Mouse (Mus musculus) C2C12 (cell line): ENCODE measurements around the gene Rab3ip. TPM values are rescaled to one million over a fixed set of nuclear protein-coding genes. Genes with fewer than 3 reads are reported as not detected.

Source experiments
- H3K27me3 ChIP-seq: one replicate; pipeline ENCODE4 v1.6.1; 2011; ENCODE audit not compliant: control insufficient read depth, insufficient read depth, insufficient read length
- H3K36me3 ChIP-seq: one replicate; pipeline ENCODE4 v1.6.1; 2011; ENCODE audit not compliant: control insufficient read depth, insufficient read depth
- H3K4me3 ChIP-seq: one replicate; pipeline ENCODE4 v1.5.1; 2011; ENCODE audit warnings: mild to moderate bottlenecking, control low read depth; ENCODE audit not compliant: poor library complexity, insufficient read depth, severe bottlenecking
- H3K79me2 ChIP-seq: one replicate; pipeline ENCODE4 v1.6.1; 2011; ENCODE audit not compliant: control insufficient read depth, insufficient read depth
- H3K79me3 ChIP-seq: one replicate; pipeline ENCODE4 v1.6.1; 2011; ENCODE audit warnings: low read depth, control low read depth
- H3ac ChIP-seq: one replicate; pipeline ENCODE3; 2011; ENCODE audit warnings: low read depth; ENCODE audit not compliant: control insufficient read depth, insufficient read length
- CEBPB ChIP-seq: IDR thresholded peaks from one replicate; pipeline ENCODE4 v1.6.1; 2011; ENCODE audit warnings: low read depth, mild to moderate bottlenecking, control low read depth, moderate library complexity
- CTCF ChIP-seq: IDR thresholded peaks from one replicate; pipeline ENCODE4 v1.5.1; 2011; ENCODE audit not compliant: control insufficient read depth, insufficient read depth, insufficient read length
- FOSL1 ChIP-seq: IDR thresholded peaks from one replicate; pipeline ENCODE4 v1.8.0; 2011; ENCODE audit warnings: mild to moderate bottlenecking, low read length; ENCODE audit not compliant: poor library complexity, insufficient read depth, severe bottlenecking
- MAX ChIP-seq: IDR thresholded peaks from one replicate; pipeline ENCODE4 v1.6.1; 2011; ENCODE audit warnings: mild to moderate bottlenecking, control low read depth
- MYOD1 ChIP-seq: IDR thresholded peaks from one replicate; pipeline ENCODE4 v1.6.1; 2011; ENCODE audit warnings: low read depth; ENCODE audit not compliant: control insufficient read depth, insufficient read length
- MYOG ChIP-seq: IDR thresholded peaks from one replicate; pipeline ENCODE4 v1.6.1; 2011; ENCODE audit not compliant: control insufficient read depth, insufficient read length; ENCODE audit errors: extremely low read depth
- USF1 ChIP-seq: IDR thresholded peaks from one replicate; pipeline ENCODE4 v1.6.1; 2011; ENCODE audit warnings: low read depth, mild to moderate bottlenecking, control low read depth, moderate library complexity
- long read RNA-seq, 2 experiments: library from polyadenylated mRNA; unstranded; transcript quantifications; one replicate each; pipeline ENCODE4 v2.0.0; 2019 to 2020
- polyA plus RNA-seq: library from polyadenylated mRNA; unstranded; fragments of >200 nt; fragmentation: generic; extraction: Trizol; gene quantifications from one replicate; pipeline ENCODE4 v1.2.1, GENCODE M21; 2012; ENCODE audit warnings: missing spikeins

Gene Rab3ip
- 29.8 TPM for polyA plus RNA-seq
- long read RNA-seq, experiment 1, transcript Rab3ip-203 (11 exons, 1,844 nt), result major isoform, 35 of 49 reads
- long read RNA-seq, experiment 1, partial matches to known transcripts, result 4 of 49 reads
- long read RNA-seq, experiment 1, other reads (novel, unspliced or antisense), result 7 of 49 reads
- long read RNA-seq, experiment 2, transcript Rab3ip-201 (10 exons, 2,690 nt), result minor isoform, 14 of 372 reads
- long read RNA-seq, experiment 2, transcript Rab3ip-203 (11 exons, 1,844 nt), result major isoform, 291 of 372 reads
- long read RNA-seq, experiment 2, partial matches to known transcripts, result 10 of 372 reads
- long read RNA-seq, experiment 2, other reads (novel, unspliced or antisense), result 57 of 372 reads

- Histone ChIP-seq H3K36me3 (no peaks in the 10 kb centered on the region), H3K27me3 (no peaks in the 10 kb centered on the region), H3K79me2 (peaks cover 47% of the 10 kb centered on the region), H3K4me3 (peak within 1 kb of the TSS; percentile 60), H3K79me3 (peaks cover 12% of the 10 kb centered on the region), H3ac (peak within 1 kb of the TSS; percentile 72)
- TF ChIP-seq CTCF (peak; percentile 96), FOSL1 (no peak), MYOG (no peak), CEBPB (no peak), MAX (peak; percentile 56), USF1 (no peak), MYOD1 (no peak)
Measured at GRCm38 (mm10) chr10:116950009-116950769, at the start of gene Rab3ip. TSS of gene Rab3ip (minus strand) at chr10:116950769.

DNA sequence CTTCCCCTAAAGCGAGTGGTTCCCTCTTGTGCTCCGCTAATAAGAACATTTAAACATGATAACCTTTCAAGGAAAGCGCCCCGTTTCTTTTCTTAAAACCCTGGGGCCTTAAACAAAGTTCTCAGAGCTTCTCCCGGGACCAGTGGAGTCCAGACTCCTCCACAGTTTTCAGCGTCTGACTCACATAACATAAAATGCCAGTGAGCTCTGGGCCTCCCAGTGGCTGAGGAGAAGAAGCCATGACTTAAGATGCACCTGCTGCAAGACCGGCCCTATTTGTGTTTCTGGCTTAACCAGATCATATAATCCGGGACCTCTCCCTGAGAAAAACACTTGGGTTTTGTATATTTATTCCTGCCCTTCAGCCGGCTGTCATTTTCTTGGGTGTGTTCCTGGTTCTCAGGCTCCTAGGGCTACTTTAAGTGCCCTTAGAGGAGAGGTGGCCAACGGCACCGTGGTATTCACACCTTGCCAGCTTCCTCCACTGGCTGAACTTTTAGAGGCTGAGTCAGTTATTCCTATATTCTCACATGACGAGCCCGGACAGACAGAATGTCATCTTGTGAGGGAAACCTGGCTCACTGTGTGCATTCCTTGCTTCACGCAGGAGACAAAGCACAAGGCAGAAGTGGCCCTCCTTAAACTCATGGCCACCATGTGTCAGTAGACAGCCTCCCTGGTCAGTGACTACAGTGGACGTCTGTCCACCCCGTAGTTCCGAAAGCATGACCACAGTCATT, 48.3 kb upstream of the Rab3ip start:
- Histone ChIP-seq H3ac (no peak overlapping the region), H3K79me2 (no peaks in the 10 kb centered on the region), H3K27me3 (no peaks in the 10 kb centered on the region), H3K4me3 (no peak overlapping the region), H3K79me3 (no peaks in the 10 kb centered on the region), H3K36me3 (no peaks in the 10 kb centered on the region)
- no peak for TF ChIP-seq MYOD1
- TF ChIP-seq MYOG, result no peak
- no peak for TF ChIP-seq FOSL1
- no peak for TF ChIP-seq MAX
- TF ChIP-seq USF1, result no peak
- no peak for TF ChIP-seq CTCF
- no peak for TF ChIP-seq CEBPB

DNA sequence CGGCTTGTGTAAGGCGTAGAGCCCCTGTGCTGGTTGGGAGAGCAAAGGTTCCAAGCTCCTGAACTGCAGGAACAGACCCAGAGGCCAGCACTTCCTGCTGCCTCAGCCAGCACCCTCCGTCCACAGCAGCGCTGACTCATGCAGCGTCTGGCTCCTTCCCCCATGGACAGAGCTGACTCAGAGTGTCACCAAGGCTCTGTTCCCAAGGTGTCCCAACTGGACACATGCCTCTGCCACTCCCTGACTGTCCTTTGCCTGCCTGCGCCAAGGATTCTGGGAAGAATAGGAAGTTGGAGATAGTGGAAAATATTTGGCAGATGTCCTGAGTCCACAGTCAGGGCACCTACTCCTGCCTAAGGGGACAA, 45.6 kb upstream of the Rab3ip start:
- Histone ChIP-seq H3K79me3 (no peaks in the 10 kb centered on the region), H3K36me3 (no peaks in the 10 kb centered on the region), H3K79me2 (no peaks in the 10 kb centered on the region), H3ac (no peak overlapping the region), H3K4me3 (no peak overlapping the region), H3K27me3 (no peaks in the 10 kb centered on the region)
- TF ChIP-seq MYOG (no peak), FOSL1 (peak; percentile 76), USF1 (no peak), CEBPB (no peak), MAX (peak; percentile 84), CTCF (no peak), MYOD1 (peak; percentile 78)

DNA sequence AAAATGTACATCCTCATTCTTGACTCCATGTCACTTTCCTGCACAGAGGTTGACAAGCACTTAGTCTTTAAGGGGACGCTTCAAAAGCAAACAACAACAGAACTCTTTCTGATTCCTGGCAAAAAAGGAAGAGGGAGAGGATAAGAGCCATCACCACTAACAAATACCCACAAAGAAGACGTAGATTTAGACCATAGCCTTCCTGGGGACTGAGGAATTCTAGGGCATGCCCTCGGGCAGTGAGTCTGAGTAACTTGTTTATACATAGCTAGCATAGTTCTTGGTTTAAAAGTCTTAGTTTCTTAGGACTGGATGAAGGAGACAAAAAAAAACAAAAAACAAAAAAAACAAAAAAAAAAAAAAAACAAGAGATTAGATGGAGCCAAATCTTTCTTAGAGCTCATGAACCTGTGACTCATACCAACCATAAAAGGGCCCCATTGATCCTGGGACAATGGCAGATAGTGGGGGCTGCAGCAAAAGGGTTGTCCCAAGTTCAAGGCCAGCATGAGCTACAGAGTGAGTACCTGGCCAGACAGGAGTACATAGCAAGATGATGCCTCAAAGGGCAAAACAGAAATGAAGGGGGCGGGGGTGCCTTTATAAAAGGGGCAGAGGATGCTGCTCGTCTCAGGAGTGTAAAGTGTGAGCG, 45.1 kb upstream of the Rab3ip start:
- Histone ChIP-seq H3K36me3 (no peaks in the 10 kb centered on the region), H3K4me3 (no peak overlapping the region), H3K27me3 (no peaks in the 10 kb centered on the region), H3K79me3 (no peaks in the 10 kb centered on the region), H3ac (no peak overlapping the region), H3K79me2 (no peaks in the 10 kb centered on the region)
- TF ChIP-seq MYOD1 (no peak), FOSL1 (no peak), MYOG (no peak), CTCF (no peak), USF1 (no peak), MAX (no peak), CEBPB (no peak)

GRCm38 (mm10) chr10:116995162-116995561, 44.6 kb upstream of the Rab3ip start:
- H3K27me3 ChIP-seq, result no peaks in the 10 kb centered on the region
- H3ac ChIP-seq, result no peak overlapping the region
- H3K4me3 ChIP-seq, result no peak overlapping the region
- no peaks in the 10 kb centered on the region for H3K36me3 ChIP-seq
- no peaks in the 10 kb centered on the region for H3K79me2 ChIP-seq
- no peaks in the 10 kb centered on the region for H3K79me3 ChIP-seq
- TF ChIP-seq CEBPB (no peak), USF1 (no peak), MAX (no peak), MYOG (no peak), CTCF (no peak), FOSL1 (no peak), MYOD1 (no peak)
